Mouse (Mus musculus): ENCODE data around the gene Gli3. TPM values are rescaled to one million over a fixed set of nuclear protein-coding genes. Genes with fewer than 3 reads are reported as not detected.

Gene Gli3
- polyA plus RNA-seq, 1 experiment from 2014 or later, result 35.2 TPM

DNA sequence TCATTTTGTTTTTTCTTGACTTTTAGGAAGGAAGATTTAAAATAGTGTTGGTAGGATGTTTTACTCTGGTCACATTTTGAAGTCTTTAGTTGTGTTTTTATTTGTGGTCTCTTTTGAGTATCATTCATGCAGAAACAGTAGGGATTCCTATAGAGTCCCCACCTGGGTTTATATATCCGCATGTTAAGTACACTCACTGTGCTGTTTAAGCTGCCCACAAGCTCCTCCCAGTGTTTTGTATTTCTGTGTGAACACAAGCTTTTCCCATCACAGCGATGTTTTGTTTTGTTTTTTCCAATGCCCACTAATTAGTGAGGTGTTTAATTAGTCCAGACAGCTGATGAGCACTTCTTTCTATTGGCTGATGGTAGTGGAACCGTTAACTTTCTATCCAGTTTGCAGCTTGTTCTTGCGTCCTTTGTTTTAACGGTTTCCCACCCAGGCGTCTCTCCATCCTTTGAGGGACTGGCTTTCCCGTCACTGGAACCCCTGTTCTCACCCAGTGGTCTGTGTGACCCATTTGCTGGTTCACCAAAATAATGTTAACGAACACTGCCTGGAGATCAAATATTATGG lies 87.1 kb downstream of the Gli3 start:
- no peaks in the 10 kb centered on the region for H3K9me3 ChIP-seq (ENCODE audit: control insufficient read depth, low read depth, low read length)
- H3K4me2 ChIP-seq (replicated peaks; ENCODE audit: low read depth, low read length), result no peak overlapping the region
- no peak overlapping the region for H3K4me3 ChIP-seq (ENCODE audit: low read depth, low read length)
- H3K9ac ChIP-seq (replicated peaks; ENCODE audit: low read depth, low read length), result no peak overlapping the region
- no peaks in the 10 kb centered on the region for H3K36me3 ChIP-seq (ENCODE audit: control insufficient read depth, insufficient read depth, low read length)
- WGBS, result 82% methylated on average over 8 of the region's 8 CpGs
- ATAC-seq (ENCODE audit: insufficient number of reproducible peaks, insufficient read depth, low FRiP score, low read depth), result no peak
- no peak overlapping the region for H3K27ac ChIP-seq (ENCODE audit: low read length)
- H3K27me3 ChIP-seq (ENCODE audit: control insufficient read depth, insufficient read depth, low read length), result no peaks in the 10 kb centered on the region
- peaks cover 6% of the 10 kb centered on the region; the same call in 1 of the 2 replicates for H3K4me1 ChIP-seq (ENCODE audit: control insufficient read depth, insufficient read depth, low read length)

GRCm38 (mm10) chr13:15550731-15551130 lies 87.7 kb downstream of the Gli3 start:
- ATAC-seq (ENCODE audit: insufficient number of reproducible peaks, insufficient read depth, low FRiP score, low read depth), result no peak
- H3K4me2 ChIP-seq (replicated peaks; ENCODE audit: low read depth, low read length), result no peak overlapping the region
- no peak overlapping the region for H3K4me3 ChIP-seq (ENCODE audit: low read depth, low read length)
- H3K9me3 ChIP-seq (ENCODE audit: control insufficient read depth, low read depth, low read length), result no peaks in the 10 kb centered on the region
- H3K36me3 ChIP-seq (ENCODE audit: control insufficient read depth, insufficient read depth, low read length), result no peaks in the 10 kb centered on the region
- no peaks in the 10 kb centered on the region for H3K27me3 ChIP-seq (ENCODE audit: control insufficient read depth, insufficient read depth, low read length)
- H3K4me1 ChIP-seq (ENCODE audit: control insufficient read depth, insufficient read depth, low read length), result 0 out of 2 replicates have a peak, but pooled peaks cover under 1% of the 10 kb centered on the region
- WGBS, result 72% methylated on average over 6 of the region's 6 CpGs
- no peak overlapping the region for H3K9ac ChIP-seq (replicated peaks; ENCODE audit: low read depth, low read length)
- H3K27ac ChIP-seq (ENCODE audit: low read length), result no peak overlapping the region

- no peak overlapping the region for H3K4me2 ChIP-seq (replicated peaks; ENCODE audit: low read depth, low read length)
- no peaks in the 10 kb centered on the region for H3K4me1 ChIP-seq (ENCODE audit: control insufficient read depth, insufficient read depth, low read length)
- 90% methylated on average over 3 of the region's 3 CpGs for WGBS
- no peak overlapping the region for H3K9ac ChIP-seq (replicated peaks; ENCODE audit: low read depth, low read length)
- H3K27me3 ChIP-seq (ENCODE audit: control insufficient read depth, insufficient read depth, low read length), result no peaks in the 10 kb centered on the region
- H3K36me3 ChIP-seq (ENCODE audit: control insufficient read depth, insufficient read depth, low read length), result no peaks in the 10 kb centered on the region
- no peak overlapping the region for H3K27ac ChIP-seq (ENCODE audit: low read length)
- H3K4me3 ChIP-seq (ENCODE audit: low read depth, low read length), result no peak overlapping the region
- ATAC-seq (ENCODE audit: insufficient number of reproducible peaks, insufficient read depth, low FRiP score, low read depth), result no peak
- H3K9me3 ChIP-seq (ENCODE audit: control insufficient read depth, low read depth, low read length), result no peaks in the 10 kb centered on the region
Observed at GRCm38 (mm10) chr13:15552009-15552408, 89.0 kb downstream of the Gli3 start.

GRCm38 (mm10) chr13:15556646-15557098 lies 93.6 kb downstream of the Gli3 start:
- Histone ChIP-seq H3K4me3 (ENCODE audit: low read depth, low read length) (no peak overlapping the region), H3K36me3 (ENCODE audit: control insufficient read depth, insufficient read depth, low read length) (no peaks in the 10 kb centered on the region), H3K4me2 (replicated peaks; ENCODE audit: low read depth, low read length) (no peak overlapping the region), H3K27me3 (ENCODE audit: control insufficient read depth, insufficient read depth, low read length) (no peaks in the 10 kb centered on the region), H3K9ac (replicated peaks; ENCODE audit: low read depth, low read length) (no peak overlapping the region), H3K9me3 (ENCODE audit: control insufficient read depth, low read depth, low read length) (no peaks in the 10 kb centered on the region), H3K27ac (ENCODE audit: low read length) (no peak overlapping the region), H3K4me1 (ENCODE audit: control insufficient read depth, insufficient read depth, low read length) (0 out of 2 replicates have a peak, but pooled peaks cover 4% of the 10 kb centered on the region)
- no peak for ATAC-seq (ENCODE audit: insufficient number of reproducible peaks, insufficient read depth, low FRiP score, low read depth)
- 60% methylated on average over 2 of the region's 2 CpGs for WGBS

- Histone ChIP-seq H3K4me1 (ENCODE audit: control insufficient read depth, insufficient read depth, low read length) (0 out of 2 replicates have a peak, but pooled peaks cover 4% of the 10 kb centered on the region), H3K4me3 (ENCODE audit: low read depth, low read length) (no peak overlapping the region), H3K36me3 (ENCODE audit: control insufficient read depth, insufficient read depth, low read length) (no peaks in the 10 kb centered on the region), H3K27ac (ENCODE audit: low read length) (no peak overlapping the region), H3K9ac (replicated peaks; ENCODE audit: low read depth, low read length) (no peak overlapping the region), H3K27me3 (ENCODE audit: control insufficient read depth, insufficient read depth, low read length) (no peaks in the 10 kb centered on the region), H3K4me2 (replicated peaks; ENCODE audit: low read depth, low read length) (no peak overlapping the region), H3K9me3 (ENCODE audit: control insufficient read depth, low read depth, low read length) (no peaks in the 10 kb centered on the region)
- ATAC-seq (ENCODE audit: insufficient number of reproducible peaks, insufficient read depth, low FRiP score, low read depth), result no peak
- WGBS, result 69% methylated on average over 3 of the region's 3 CpGs
Observed at GRCm38 (mm10) chr13:15561441-15561840, 98.4 kb downstream of the Gli3 start.

- H3K9me3 ChIP-seq (ENCODE audit: control insufficient read depth, low read depth, low read length), result no peaks in the 10 kb centered on the region
- H3K27ac ChIP-seq (ENCODE audit: low read length), result no peak overlapping the region
- H3K4me1 ChIP-seq (ENCODE audit: control insufficient read depth, insufficient read depth, low read length), result no peaks in the 10 kb centered on the region
- H3K36me3 ChIP-seq (ENCODE audit: control insufficient read depth, insufficient read depth, low read length), result no peaks in the 10 kb centered on the region
- no peak overlapping the region for H3K9ac ChIP-seq (replicated peaks; ENCODE audit: low read depth, low read length)
- no peaks in the 10 kb centered on the region for H3K27me3 ChIP-seq (ENCODE audit: control insufficient read depth, insufficient read depth, low read length)
- 49% methylated on average over 15 of the region's 15 CpGs for WGBS
- H3K4me3 ChIP-seq (ENCODE audit: low read depth, low read length), result no peak overlapping the region
- H3K4me2 ChIP-seq (replicated peaks; ENCODE audit: low read depth, low read length), result no peak overlapping the region
- no peak for ATAC-seq (ENCODE audit: insufficient number of reproducible peaks, insufficient read depth, low FRiP score, low read depth)
Observed at GRCm38 (mm10) chr13:15570908-15571568, 108.0 kb downstream of the Gli3 start.

- Histone ChIP-seq H3K27ac (ENCODE audit: low read length) (no peak overlapping the region; the same call in 1 of the 2 replicates), H3K4me3 (ENCODE audit: low read depth, low read length) (no peak overlapping the region), H3K4me1 (ENCODE audit: control insufficient read depth, insufficient read depth, low read length) (0 out of 2 replicates have a peak, but pooled peaks cover 3% of the 10 kb centered on the region), H3K27me3 (ENCODE audit: control insufficient read depth, insufficient read depth, low read length) (no peaks in the 10 kb centered on the region), H3K4me2 (replicated peaks; ENCODE audit: low read depth, low read length) (no peak overlapping the region), H3K9me3 (ENCODE audit: control insufficient read depth, low read depth, low read length) (no peaks in the 10 kb centered on the region), H3K36me3 (ENCODE audit: control insufficient read depth, insufficient read depth, low read length) (no peaks in the 10 kb centered on the region), H3K9ac (replicated peaks; ENCODE audit: low read depth, low read length) (no peak overlapping the region)
- WGBS, result 55% methylated on average over 8 of the region's 8 CpGs
- no peak for ATAC-seq (ENCODE audit: insufficient number of reproducible peaks, insufficient read depth, low FRiP score, low read depth)
Observed at GRCm38 (mm10) chr13:15577133-15577917, 114.3 kb downstream of the Gli3 start.

DNA sequence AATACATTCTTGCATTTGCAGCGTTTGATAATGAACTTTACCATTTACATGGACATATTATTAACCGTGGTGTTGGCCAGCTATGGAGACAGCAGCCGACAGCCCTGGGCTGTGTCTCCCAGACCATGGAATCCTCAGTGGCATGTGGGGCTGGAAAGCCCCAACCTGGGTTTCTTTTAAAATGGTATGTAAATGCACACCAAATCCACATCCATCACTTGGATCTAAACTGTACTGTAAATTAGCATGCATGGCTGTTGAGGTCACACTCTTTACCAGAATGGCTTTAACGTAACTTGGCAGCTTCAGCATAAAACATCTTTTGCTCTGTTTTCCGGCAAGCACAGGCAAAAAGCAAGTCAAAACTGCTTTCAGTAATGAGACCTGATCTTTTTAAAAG lies 117.4 kb downstream of the Gli3 start:
- ATAC-seq (ENCODE audit: insufficient number of reproducible peaks, insufficient read depth, low FRiP score, low read depth), result no peak
- Histone ChIP-seq H3K27ac (ENCODE audit: low read length) (no peak overlapping the region), H3K4me1 (ENCODE audit: control insufficient read depth, insufficient read depth, low read length) (0 out of 2 replicates have a peak, but pooled peaks cover 3% of the 10 kb centered on the region)

More for the DNA sequence above, 117.4 kb downstream of the Gli3 start:
- 57% methylated on average over 5 of the region's 5 CpGs for WGBS
- no peaks in the 10 kb centered on the region for H3K36me3 ChIP-seq (ENCODE audit: control insufficient read depth, insufficient read depth, low read length)
- no peaks in the 10 kb centered on the region for H3K9me3 ChIP-seq (ENCODE audit: control insufficient read depth, low read depth, low read length)
- H3K27me3 ChIP-seq (ENCODE audit: control insufficient read depth, insufficient read depth, low read length), result no peaks in the 10 kb centered on the region
- no peak overlapping the region for H3K9ac ChIP-seq (replicated peaks; ENCODE audit: low read depth, low read length)
- H3K4me3 ChIP-seq (ENCODE audit: low read depth, low read length), result no peak overlapping the region
- H3K4me2 ChIP-seq (replicated peaks; ENCODE audit: low read depth, low read length), result no peak overlapping the region
